Comparison of ENCODE assay signal across 8 mouse cellular contexts in the genomic region with DNA sequence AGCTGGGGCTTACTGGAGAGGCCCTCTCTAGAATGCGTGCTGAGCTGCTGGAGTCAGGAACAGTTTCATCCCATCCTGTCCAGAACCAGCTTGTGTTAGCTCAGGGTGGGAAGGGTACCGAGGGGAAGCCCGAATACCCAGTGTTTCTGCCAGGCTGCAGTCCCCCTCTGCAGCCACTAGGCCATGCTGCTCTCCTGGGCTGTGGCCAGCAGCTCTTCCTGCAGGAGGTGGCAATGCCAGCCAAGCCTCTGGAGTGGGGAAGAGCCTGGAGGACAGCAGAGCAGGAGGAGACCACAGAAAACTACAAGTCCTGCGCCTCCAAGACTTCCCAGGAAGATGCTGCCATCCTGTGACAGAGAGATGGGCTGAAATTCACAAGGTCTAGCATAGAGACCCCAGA.
DNase-seq lines count a peak whose midpoint lies in the region; ATAC-seq lines count a peak whose summit lies in the region.

No protein-coding gene starts in this region.

- peaks cover 23% of the 10 kb centered on the region for H3K4me1 ChIP-seq in forebrain, embryonic 10.5 days
- H3K4me1 ChIP-seq in forebrain, embryonic 13.5 days: no peaks in the 10 kb centered on the region

- peak; percentile 33 for DNase-seq in forebrain, embryonic 10.5 days (ENCODE audit: extremely low spot score, low spot score)
- DNase-seq in thymus, postnatal 4 days: peak; percentile 22
- DNase-seq in thymus, postnatal 25 days: no peak
- DNase-seq in fibroblast of lung, adult 2 months (ENCODE audit: low read depth): peak; percentile 16
- peak; percentile 23 for DNase-seq in layer of hippocampus, adult 9-11 months
- DNase-seq in urinary bladder, postnatal 36 days (ENCODE audit: low spot score in 2 of 2): no peak

- H3K9me3 ChIP-seq in forebrain, embryonic 10.5 days: no peaks in the 10 kb centered on the region
- H3K9me3 ChIP-seq in forebrain, embryonic 13.5 days (replicated peaks): no peaks in the 10 kb centered on the region

- H3K9ac ChIP-seq in forebrain, embryonic 13.5 days: no peak overlapping the region

- no peaks in the 10 kb centered on the region for H3K27me3 ChIP-seq in forebrain, embryonic 10.5 days (ENCODE audit: poor library complexity, severe bottlenecking)
- H3K27me3 ChIP-seq in forebrain, embryonic 13.5 days: no peaks in the 10 kb centered on the region

- 39% methylated on average over 4 of the region's 4 CpGs for WGBS in forebrain, embryonic 10.5 days
- 41% methylated on average over 4 of the region's 4 CpGs for WGBS in forebrain, embryonic 13.5 days

- no peak overlapping the region for H3K4me2 ChIP-seq in forebrain, embryonic 13.5 days

- H3K36me3 ChIP-seq in forebrain, embryonic 10.5 days (replicated peaks): no peaks in the 10 kb centered on the region
- no peaks in the 10 kb centered on the region for H3K36me3 ChIP-seq in forebrain, embryonic 13.5 days (ENCODE audit: poor library complexity, severe bottlenecking)

- no peak for ATAC-seq in forebrain, embryonic 13.5 days
- ATAC-seq in megakaryocyte-erythroid progenitor cell, adult 5-6 weeks (replicated peaks; ENCODE audit: low FRiP score, low TSS enrichment, poor library complexity, severe bottlenecking): peak; percentile 85

- no peak overlapping the region for H3K4me3 ChIP-seq in forebrain, embryonic 10.5 days
- no peak overlapping the region for H3K4me3 ChIP-seq in forebrain, embryonic 13.5 days

- no peak overlapping the region for H3K27ac ChIP-seq in forebrain, embryonic 10.5 days
- H3K27ac ChIP-seq in forebrain, embryonic 13.5 days: no peak overlapping the region

Comparison
In these comparisons a context has a peak if more than half of its experiments do, and no peak if none do; other contexts are left out.
1. DNase-seq: peak in forebrain, embryonic 10.5 days (single experiment), thymus, postnatal 4 days (single experiment), fibroblast of lung, adult 2 months (single experiment) and layer of hippocampus, adult 9-11 months (single experiment); none in thymus, postnatal 25 days (single experiment) and urinary bladder, postnatal 36 days (0 of 2).